Mouse (Mus musculus) midbrain, postnatal 0 days (tissue): ENCODE measurements around the gene Lcor. TPM values are rescaled to one million over a fixed set of nuclear protein-coding genes. Genes with fewer than 3 reads are reported as not detected.

ENCODE experiments used
- ATAC-seq: fragments of 200-750 bp; cut with Nextera tagmentation; 2 replicates; pipeline ENCODE4 v1.8.0; 2017; ENCODE audit warnings: moderate number of reproducible peaks, mild to moderate bottlenecking, moderate TSS enrichment, moderate library complexity; ENCODE audit not compliant: low FRiP score
- DNase-seq: peaks from one replicate; pipeline ENCODE4 v3.0.0-alpha.2; 2015; ENCODE audit warnings: low spot score
- H3K27ac ChIP-seq: fragments of 300-500 bp; sonication (generic); 2 replicates; pipeline ENCODE4 v1.5.1; 2014; ENCODE audit warnings: low read depth, mild to moderate bottlenecking, low read length, mixed read lengths
- H3K27me3 ChIP-seq: fragments of 300-500 bp; sonication (generic); 2 replicates; pipeline ENCODE4 v1.6.1; 2014; ENCODE audit warnings: low read length, control low read depth, mixed read lengths; ENCODE audit not compliant: insufficient read depth
- H3K36me3 ChIP-seq: fragments of 300-500 bp; sonication (generic); 2 replicates; pipeline ENCODE4 v1.6.1; 2014; ENCODE audit warnings: low read length, control low read depth, mixed read lengths; ENCODE audit not compliant: insufficient read depth
- H3K4me1 ChIP-seq: fragments of 300-500 bp; sonication (generic); 2 replicates; pipeline ENCODE4 v1.6.1; 2014; ENCODE audit warnings: mild to moderate bottlenecking, control low read depth, antibody characterized with exemption, low read length, mixed read lengths; ENCODE audit not compliant: insufficient read depth
- H3K4me2 ChIP-seq: fragments of 300-500 bp; sonication (generic); 2 replicates; pipeline ENCODE4 v1.6.1; 2014; ENCODE audit warnings: low read depth, mild to moderate bottlenecking, low read length, mixed read lengths; ENCODE audit not compliant: poor library complexity, severe bottlenecking
- H3K4me3 ChIP-seq: fragments of 300-500 bp; sonication (generic); 2 replicates; pipeline ENCODE4 v1.5.1; 2014; ENCODE audit warnings: low read depth, mild to moderate bottlenecking, low read length, moderate library complexity
- H3K9ac ChIP-seq: fragments of 300-500 bp; sonication (generic); replicated peaks from 2 replicates; pipeline ENCODE4 v1.6.1; 2014; ENCODE audit warnings: mild to moderate bottlenecking, low read length, moderate library complexity, mixed read lengths; ENCODE audit not compliant: poor library complexity, severe bottlenecking
- H3K9me3 ChIP-seq: fragments of 300-500 bp; sonication (generic); 2 replicates; pipeline ENCODE4 v1.6.1; 2016; ENCODE audit warnings: low read length, control low read depth
- CTCF ChIP-seq: IDR thresholded peaks from 2 replicates; pipeline ENCODE4 v1.5.1; 2016; ENCODE audit warnings: antibody characterized with exemption, mild to moderate bottlenecking
- WGBS: fragments of 180-500 bp; shearing (Covaris S2); extraction: QIAGEN DNeasy Blood & Tissue Kit; methylation state at CpG from one replicate; pipeline ENCODE4 v1.1.7; 2014; 5-methylcytosine and 5-hydroxymethylcytosine counted together
- polyA plus RNA-seq: library from polyadenylated mRNA; unstranded; fragments of >200 nt; fragmentation: Nextera tagmentation; extraction: Ambion mirVana; gene quantifications from 2 replicates; pipeline ENCODE4 v1.2.1, GENCODE M21; 2015
- total RNA-seq: library from RNA; depleted of rRNA; stranded (reverse); fragments of >200 nt; gene quantifications from 2 replicates; pipeline ENCODE4 v1.2.3, GENCODE M21; 2014

Lcor gene
- total and polyA plus RNA-seq, 2 experiments from 2014 or later, result 13.4 to 15.9 TPM

DNA sequence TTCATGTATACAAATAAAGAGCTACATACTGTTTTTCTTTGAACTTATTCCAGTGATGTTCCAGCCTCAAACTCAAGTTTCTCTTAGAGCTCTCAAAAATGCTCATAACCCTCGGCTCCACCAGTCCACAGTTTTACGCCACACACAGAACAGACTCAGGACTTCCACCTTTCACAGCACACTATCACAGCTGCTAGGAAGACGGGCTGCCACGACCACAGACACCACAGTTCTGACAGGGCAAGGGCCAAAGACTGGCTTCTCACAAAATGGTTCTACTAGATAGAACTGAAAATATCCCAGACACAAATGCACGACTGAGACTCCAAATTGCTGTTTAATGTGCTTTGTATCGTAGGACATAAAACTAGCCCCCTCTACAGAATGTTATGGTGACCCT lies 36.7 kb downstream of the Lcor start:
- Histone ChIP-seq H3K27ac (no peak overlapping the region), H3K9me3 (no peaks in the 10 kb centered on the region), H3K4me3 (no peak overlapping the region), H3K36me3 (no peaks in the 10 kb centered on the region), H3K4me1 (peaks cover 2% of the 10 kb centered on the region; the same call in 1 of the 2 replicates), H3K9ac (no peak overlapping the region), H3K27me3 (no peaks in the 10 kb centered on the region), H3K4me2 (no peak overlapping the region)
- 84% methylated on average over 6 of the region's 6 CpGs for WGBS
- DNase-seq (no peak), ATAC-seq (no peak)
- no peak for TF ChIP-seq CTCF

DNA sequence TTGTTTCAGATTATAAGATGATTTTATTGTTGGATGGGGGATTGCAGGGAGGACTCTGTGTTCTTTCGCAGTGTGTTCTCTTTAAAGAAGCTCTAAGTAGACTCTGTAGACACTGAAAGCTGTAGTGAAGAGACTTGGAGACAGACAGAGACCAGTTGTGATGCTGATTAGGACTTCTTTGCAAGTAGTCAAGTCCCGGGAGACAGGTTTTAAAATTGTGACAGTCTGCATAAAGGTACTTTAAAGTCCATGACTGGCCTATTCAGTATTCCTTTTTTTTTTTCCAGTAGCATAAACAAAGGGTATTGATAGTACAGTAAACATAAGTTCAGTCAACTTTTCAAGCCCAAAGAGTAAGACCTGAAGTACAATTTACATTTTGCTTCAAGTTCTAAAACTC lies 39.8 kb downstream of the Lcor start:
- DNase-seq (peak; percentile 2), ATAC-seq (no peak)
- Histone ChIP-seq H3K27me3 (no peaks in the 10 kb centered on the region), H3K9ac (no peak overlapping the region), H3K4me3 (no peak overlapping the region), H3K36me3 (no peaks in the 10 kb centered on the region), H3K4me2 (no peak overlapping the region), H3K9me3 (no peaks in the 10 kb centered on the region), H3K4me1 (peaks cover 2% of the 10 kb centered on the region; the same call in 1 of the 2 replicates), H3K27ac (no peak overlapping the region)
- TF ChIP-seq CTCF, result no peak
- 24% methylated on average over 2 of the region's 2 CpGs for WGBS

DNA sequence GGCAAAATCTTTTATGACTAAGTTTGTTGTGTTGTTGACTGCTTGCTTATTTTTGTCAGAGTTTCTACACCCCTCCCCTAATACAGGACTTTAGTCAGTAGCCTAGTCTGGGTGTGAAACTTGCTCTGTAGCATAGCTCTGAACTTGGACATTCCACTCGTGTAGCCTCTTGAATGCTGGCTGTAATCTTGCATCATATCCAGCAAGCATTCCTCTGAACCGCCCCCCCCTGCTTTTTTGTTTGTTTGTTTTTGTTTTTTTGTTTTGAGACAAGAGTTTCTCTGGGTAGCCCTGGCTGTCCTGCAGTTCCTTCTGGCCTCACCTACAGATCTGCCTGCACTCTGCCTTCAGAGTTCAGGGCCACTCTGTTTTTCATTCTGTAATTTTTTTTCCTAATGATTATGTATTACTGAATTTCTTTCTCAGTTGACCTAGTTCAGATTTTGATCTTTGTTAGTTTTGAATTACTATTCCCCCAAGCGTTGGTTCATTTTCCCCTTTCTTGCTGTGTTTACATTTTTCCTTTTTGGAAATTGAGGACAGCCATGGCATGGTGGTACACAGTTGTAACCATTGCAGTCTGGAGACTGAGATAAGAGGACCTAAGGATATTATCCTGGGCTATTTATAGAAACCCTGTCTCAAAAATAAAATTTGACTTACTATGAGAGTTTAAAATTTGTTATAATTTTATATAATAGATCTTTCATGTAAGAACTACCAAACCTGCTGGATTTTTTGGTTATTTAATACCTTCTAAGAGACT lies 41.5 kb downstream of the Lcor start:
- no peak overlapping the region for H3K27ac ChIP-seq
- H3K4me1 ChIP-seq, result peaks cover 2% of the 10 kb centered on the region; the same call in 1 of the 2 replicates
- 66% methylated on average over 3 of the region's 3 CpGs for WGBS
- no peaks in the 10 kb centered on the region for H3K36me3 ChIP-seq
- DNase-seq (no peak), ATAC-seq (no peak)
- no peak overlapping the region for H3K4me3 ChIP-seq
- no peak overlapping the region for H3K9ac ChIP-seq
- H3K4me2 ChIP-seq, result no peak overlapping the region
- TF ChIP-seq CTCF, result no peak
- H3K9me3 ChIP-seq, result no peaks in the 10 kb centered on the region
- H3K27me3 ChIP-seq, result no peaks in the 10 kb centered on the region

DNA sequence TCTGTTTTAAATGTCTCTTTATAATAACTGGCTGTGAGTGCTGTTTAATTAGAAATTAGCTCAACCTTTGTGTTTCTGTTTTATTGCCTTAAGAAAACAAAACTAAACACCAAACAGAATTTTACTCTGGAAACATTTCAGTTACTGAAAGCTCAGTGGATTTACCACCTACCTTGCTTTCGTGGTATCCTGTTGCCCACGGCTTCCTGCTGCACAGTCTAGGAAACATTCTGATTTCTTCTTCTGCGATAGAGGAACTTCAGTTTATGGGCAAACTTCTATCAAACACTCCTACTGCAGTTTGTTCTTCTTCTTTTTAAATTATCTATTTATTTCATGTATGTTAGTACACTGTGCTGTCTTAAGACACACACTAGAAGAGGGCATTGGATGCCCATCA lies 46.7 kb downstream of the Lcor start:
- H3K4me2 ChIP-seq, result no peak overlapping the region
- no peaks in the 10 kb centered on the region for H3K9me3 ChIP-seq
- TF ChIP-seq CTCF, result no peak
- 91% methylated on average over 3 of the region's 3 CpGs for WGBS
- no peaks in the 10 kb centered on the region for H3K36me3 ChIP-seq
- ATAC-seq (no peak), DNase-seq (no peak)
- H3K27me3 ChIP-seq, result no peaks in the 10 kb centered on the region
- H3K27ac ChIP-seq, result no peak overlapping the region
- H3K9ac ChIP-seq, result no peak overlapping the region
- no peaks in the 10 kb centered on the region; the same call in 1 of the 2 replicates for H3K4me1 ChIP-seq
- H3K4me3 ChIP-seq, result no peak overlapping the region

DNA sequence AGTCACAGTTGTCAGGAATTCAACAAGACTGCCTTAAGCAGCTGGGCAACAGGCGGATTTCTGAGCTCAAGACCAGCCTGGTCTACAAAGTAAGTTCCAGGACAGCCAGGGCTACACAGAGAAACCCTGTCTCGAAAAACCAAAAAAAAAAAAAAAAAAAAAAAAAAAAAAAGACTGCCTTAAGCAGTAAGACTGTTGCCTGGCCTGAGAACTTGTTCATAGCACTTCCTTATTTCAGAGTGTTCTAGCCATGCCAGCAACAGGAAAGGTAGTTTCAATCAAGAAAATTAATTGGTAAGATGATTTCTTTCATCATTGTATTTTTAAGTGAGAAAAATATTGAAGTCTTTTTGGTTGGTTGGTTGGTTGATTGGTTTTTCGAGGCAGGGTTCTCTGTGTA lies 51.6 kb downstream of the Lcor start:
- H3K4me2 ChIP-seq, result no peak overlapping the region
- no peaks in the 10 kb centered on the region for H3K9me3 ChIP-seq
- no peak for DNase-seq
- H3K36me3 ChIP-seq, result no peaks in the 10 kb centered on the region
- TF ChIP-seq CTCF, result no peak
- no peak overlapping the region for H3K4me3 ChIP-seq
- no peaks in the 10 kb centered on the region for H3K27me3 ChIP-seq
- ATAC-seq, result no peak
- no peaks in the 10 kb centered on the region for H3K4me1 ChIP-seq
- 92% methylated on average over 3 of the region's 3 CpGs for WGBS
- no peak overlapping the region for H3K27ac ChIP-seq
- no peak overlapping the region for H3K9ac ChIP-seq

DNA sequence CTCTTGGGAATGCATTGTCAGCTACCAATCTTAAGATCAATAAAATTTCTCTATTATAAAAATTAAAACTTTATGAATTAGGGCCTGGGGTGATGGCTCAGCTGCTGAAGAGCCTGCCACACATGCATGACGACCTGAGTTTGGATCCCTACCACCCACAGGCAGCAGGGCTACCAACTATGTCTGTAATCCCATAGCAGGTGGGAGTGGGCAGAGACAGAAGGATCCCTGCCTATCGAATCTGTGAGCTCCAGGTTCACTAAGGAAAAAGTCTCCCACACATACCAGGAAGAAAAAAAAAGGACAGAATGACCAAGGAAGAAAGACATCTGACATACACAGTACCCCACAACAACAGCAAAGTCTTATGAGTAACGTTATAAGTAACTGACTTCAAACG lies 74.5 kb downstream of the Lcor start:
- Histone ChIP-seq H3K27me3 (no peaks in the 10 kb centered on the region), H3K4me2 (no peak overlapping the region), H3K4me1 (0 out of 2 replicates have a peak, but pooled peaks cover 3% of the 10 kb centered on the region), H3K4me3 (no peak overlapping the region), H3K9ac (no peak overlapping the region), H3K27ac (no peak overlapping the region), H3K9me3 (no peaks in the 10 kb centered on the region), H3K36me3 (peaks cover 10% of the 10 kb centered on the region; the same call in 1 of the 2 replicates)
- 82% methylated on average over 4 of the region's 4 CpGs for WGBS
- DNase-seq (no peak), ATAC-seq (no peak)
- no peak for TF ChIP-seq CTCF
